Mouse (Mus musculus) hindbrain, embryonic 15.5 days (tissue): ENCODE results near the gene 6430531B16Rik. TPM values are rescaled to one million over a fixed set of nuclear protein-coding genes. Genes with fewer than 3 reads are reported as not detected.

ENCODE experiments used
- microRNA counts: library from miRNA; unstranded; fragments of <30 nt; microRNA quantifications from one replicate; lab custom pipeline; 2016
- microRNA-seq: library from miRNA; unstranded; fragments of <30 nt; microRNA quantifications from one replicate; pipeline ENCODE4, GENCODE M21; 2016
- polyA plus RNA-seq: library from polyadenylated mRNA; unstranded; fragments of >200 nt; fragmentation: Nextera tagmentation; extraction: Ambion mirVana; gene quantifications from 2 replicates; pipeline ENCODE4 v1.2.1, GENCODE M21; 2015

The 6430531B16Rik gene
- polyA plus RNA-seq, 1 experiment from 2014 or later: 0.97 TPM

MicroRNAs within 50 kb of the gene (microRNA counts, 519-probe panel; counts per million panel counts)
- 1,162 counts per million, percentile 4 among the panel's probes with 10 or more counts for microRNA mmu-miR-202-3p (lab: Ali Mortazavi, UCI)
- 2,671 counts per million, percentile 49 among the panel's probes with 10 or more counts for microRNA mmu-miR-202-5p (lab: Ali Mortazavi, UCI)

Small RNA genes within 50 kb of the gene (microRNA-seq; reads per million reads assigned to microRNA genes)
- gene Mir202 (0.65 reads per million), gene Mir7062 (1.5 reads per million), gene mmu-mir-7686 (not detected)

Other genes starting within 250 kb of the 6430531B16Rik start
- 26.2 and 26.5 TPM in 2 replicates for gene Adgra1, start 144.6 kb downstream of the 6430531B16Rik start, polyA plus RNA-seq
- gene Kndc1, start 84.1 kb downstream of the 6430531B16Rik start, polyA plus RNA-seq: 14.6 and 18.1 TPM in 2 replicates
- not detected in 2 replicates for gene Utf1, start 35.0 kb downstream of the 6430531B16Rik start, polyA plus RNA-seq
- 2.9 and 3.6 TPM in 2 replicates for gene Adam8, start 13.8 kb upstream of the 6430531B16Rik start, polyA plus RNA-seq
- 48.1 and 56.8 TPM in 2 replicates for gene Zfp511, start 57.6 kb upstream of the 6430531B16Rik start, polyA plus RNA-seq
- 53.3 and 56.6 TPM in 2 replicates for gene Tubgcp2, start 57.9 kb upstream of the 6430531B16Rik start, polyA plus RNA-seq
- gene Msx3, start 70.3 kb upstream of the 6430531B16Rik start, polyA plus RNA-seq: 5.5 and 9.5 TPM in 2 replicates
- gene Caly, start 103.8 kb upstream of the 6430531B16Rik start, polyA plus RNA-seq: 279 and 296 TPM in 2 replicates
- not detected in 2 replicates for gene Prap1, start 114.6 kb upstream of the 6430531B16Rik start, polyA plus RNA-seq
- gene Fuom, start 123.7 kb upstream of the 6430531B16Rik start, polyA plus RNA-seq: 37.6 and 41.2 TPM in 2 replicates
- 7.7 and 9.6 TPM in 2 replicates for gene Paox, start 137.0 kb upstream of the 6430531B16Rik start, polyA plus RNA-seq
- gene Echs1, start 137.7 kb upstream of the 6430531B16Rik start, polyA plus RNA-seq: 115 and 120 TPM in 2 replicates
- gene Mtg1, start 158.8 kb upstream of the 6430531B16Rik start, polyA plus RNA-seq: 27.4 and 31.1 TPM in 2 replicates
- 24.9 and 28.2 TPM in 2 replicates for gene Sprn, start 176.1 kb upstream of the 6430531B16Rik start, polyA plus RNA-seq
- not detected in 2 replicates for gene Olfr522, start 186.0 kb upstream of the 6430531B16Rik start, polyA plus RNA-seq
- gene Olfr523, start 194.5 kb upstream of the 6430531B16Rik start, polyA plus RNA-seq: not detected in 2 replicates
- not detected in 2 replicates for gene Olfr524, start 227.2 kb upstream of the 6430531B16Rik start, polyA plus RNA-seq
- 0.04 TPM in 1 of 2 replicates, not detected in the other for gene Cd163l1, start 239.5 kb upstream of the 6430531B16Rik start, polyA plus RNA-seq